Mouse (Mus musculus) left cerebral cortex, adult 9 months (tissue): Measurements from ENCODE around the gene Vps36.

Experiments
- DNase-seq, 2 experiments: peaks; one replicate each; pipeline ENCODE4 v3.0.0; 2022; ENCODE audit warnings: low spot score in 2 of 2

The Vps36 gene

DNA sequence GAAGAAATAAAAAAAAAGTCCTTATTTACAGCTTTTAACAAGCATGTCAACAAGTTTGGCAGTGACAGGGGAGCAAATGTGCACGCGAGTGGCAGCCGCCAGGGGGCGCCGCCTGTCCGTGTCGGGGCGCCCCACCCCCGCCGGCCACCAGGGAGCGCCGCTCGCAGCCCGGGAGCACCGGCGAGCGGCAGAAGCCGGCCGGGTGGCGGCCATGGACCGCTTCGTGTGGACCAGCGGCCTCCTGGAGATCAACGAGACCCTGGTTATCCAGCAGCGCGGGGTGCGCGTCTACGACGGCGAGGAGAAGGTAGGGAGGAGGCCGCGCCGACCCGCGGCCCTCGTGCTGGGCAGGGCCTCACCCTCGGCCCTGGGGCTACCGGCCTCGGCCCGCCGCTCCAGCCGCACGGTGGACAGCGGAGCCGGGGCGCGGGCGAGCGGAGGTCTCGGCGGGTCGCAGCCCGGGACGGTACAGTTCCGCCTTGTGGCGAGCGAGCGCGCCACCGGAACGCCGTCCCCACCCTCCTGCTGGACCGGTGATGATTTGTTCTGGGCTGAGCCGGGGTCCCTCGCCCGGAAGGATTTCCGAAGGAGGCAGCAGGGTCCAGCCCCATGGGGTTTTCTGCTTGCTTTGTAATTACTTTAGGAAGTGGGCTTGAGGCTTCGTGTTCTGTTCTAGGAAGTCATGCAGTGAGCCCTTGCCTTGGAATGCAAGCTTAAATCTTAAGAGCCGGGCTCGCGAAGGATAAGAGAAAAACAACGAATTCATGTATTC lies at the start of gene Vps36:
TSS of gene Vps36 (plus strand) at position 150 of the 772 bp plus-strand sequence.
- DNase-seq, result peak; percentile 52 to 86

DNA sequence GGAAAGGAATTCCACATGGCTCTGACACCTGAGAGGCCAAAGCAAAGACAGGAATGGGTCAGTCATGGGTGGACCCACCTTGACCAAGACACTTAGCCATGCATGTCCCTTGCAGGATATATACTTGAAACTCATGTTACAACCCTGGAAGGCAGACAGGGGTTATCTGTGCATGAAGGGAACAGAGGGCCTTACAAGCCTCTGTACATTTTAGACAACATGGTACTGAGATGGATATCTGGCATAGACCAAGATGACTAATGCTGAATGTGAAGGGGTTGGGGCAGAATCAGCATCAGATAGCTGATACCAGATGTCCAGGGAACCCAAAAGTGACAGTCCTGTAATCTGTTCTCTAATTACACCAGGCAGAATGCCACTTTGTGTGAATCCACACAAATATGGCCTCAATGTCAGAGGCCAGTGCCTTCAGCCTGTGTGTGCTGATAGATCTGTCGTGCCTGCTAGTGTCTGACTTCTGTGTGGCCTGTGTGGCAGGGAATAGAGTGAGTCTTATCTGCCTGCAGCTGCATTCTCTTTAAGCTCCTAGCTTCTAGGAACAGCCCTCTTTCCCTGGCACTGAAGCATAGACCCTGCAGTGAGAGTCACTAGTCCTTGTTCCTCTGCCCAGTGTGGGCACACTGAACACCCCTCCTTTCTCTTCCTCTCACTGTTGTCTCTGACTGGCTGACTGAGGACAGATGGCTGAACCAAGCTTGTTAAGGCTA lies 48.7 kb upstream of the Vps36 start:
- no peak for DNase-seq

GRCm38 (mm10) chr8:22145831-22146230 lies 46.8 kb upstream of the Vps36 start:
- no peak for DNase-seq

DNA sequence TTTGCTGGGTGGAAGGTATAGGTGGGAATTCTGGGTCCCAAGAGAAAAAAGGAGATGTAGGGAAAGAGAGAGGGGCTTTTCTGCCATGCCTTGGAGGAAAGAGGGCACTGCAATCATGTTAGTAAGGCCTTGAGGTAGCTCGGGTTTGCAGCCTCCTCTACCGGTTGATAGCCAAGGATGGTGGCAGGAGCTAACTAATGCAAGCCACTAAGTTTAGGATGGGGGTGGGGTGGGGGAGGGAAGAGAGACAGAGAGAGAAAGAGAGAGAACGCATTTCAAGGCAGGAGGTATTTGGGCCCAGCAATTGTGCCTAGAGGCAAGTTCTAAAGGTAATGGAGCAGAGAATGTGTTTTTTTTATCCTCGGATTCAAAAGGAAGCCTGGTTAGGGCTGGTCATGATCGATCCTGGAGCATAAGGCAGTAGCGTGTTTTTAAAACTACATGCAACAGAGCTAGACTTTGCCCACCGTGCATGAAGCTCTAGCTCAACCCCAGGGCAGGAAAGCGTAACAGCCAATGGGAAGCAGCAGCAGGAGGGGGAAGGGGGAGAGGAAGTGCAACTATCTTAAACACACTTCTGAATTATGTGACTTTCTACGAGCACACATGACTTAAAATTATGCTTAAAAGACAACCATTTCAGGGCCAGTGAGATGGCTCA lies 44.8 kb upstream of the Vps36 start:
- DNase-seq, result no peak

DNA sequence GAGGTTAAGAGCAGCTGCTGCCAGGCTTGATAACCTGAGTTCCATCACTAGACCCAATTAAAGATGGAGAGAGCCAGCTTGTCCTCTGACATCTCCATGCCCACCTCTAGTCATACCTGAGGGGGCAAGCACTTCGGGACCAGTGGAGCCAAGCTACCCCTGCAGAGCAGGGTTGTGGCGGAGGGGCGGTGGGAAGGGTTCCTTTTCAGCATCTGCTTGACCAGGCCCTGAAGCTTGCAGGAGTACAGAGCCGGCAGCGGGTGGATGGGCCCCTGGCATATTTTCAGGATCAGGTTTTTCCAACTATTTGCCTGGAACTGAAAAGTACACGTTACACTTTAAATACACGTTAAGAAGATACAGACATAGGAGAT lies 44.3 kb upstream of the Vps36 start:
- no peak for DNase-seq

DNA sequence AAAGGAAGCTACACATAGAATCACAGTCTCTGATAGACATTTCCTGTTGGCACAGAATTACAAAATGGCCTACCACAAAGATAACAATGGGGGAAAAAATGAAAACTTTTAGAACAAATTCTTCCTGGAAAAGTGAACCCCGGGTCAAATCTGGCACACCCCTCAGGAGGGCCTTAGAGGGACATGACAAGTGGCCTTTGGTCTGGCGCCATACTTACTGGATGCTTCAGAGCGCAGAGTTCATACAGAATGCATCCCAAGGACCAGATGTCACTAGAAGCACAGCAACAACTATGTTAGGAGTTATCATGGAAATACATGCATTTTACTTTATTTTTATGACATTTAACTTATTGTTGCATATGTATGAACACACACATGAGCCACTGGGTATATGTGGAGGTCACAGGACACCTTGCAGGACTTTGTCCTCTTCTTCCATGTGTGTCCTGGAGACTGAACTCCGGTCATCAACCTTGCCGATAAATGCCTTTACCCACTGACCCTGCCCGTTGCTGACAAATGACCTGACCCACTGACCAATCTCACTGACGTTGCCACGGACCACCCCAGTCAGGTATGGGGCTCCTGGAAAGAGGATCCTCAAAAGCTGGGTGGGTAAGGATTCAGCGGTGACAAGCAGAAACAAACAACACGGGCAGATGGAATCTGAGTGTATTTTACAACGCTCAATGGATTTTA lies 42.8 kb upstream of the Vps36 start:
- DNase-seq, result no peak

- no peak for DNase-seq
Observed at GRCm38 (mm10) chr8:22150345-22150663, 42.3 kb upstream of the Vps36 start.

DNA sequence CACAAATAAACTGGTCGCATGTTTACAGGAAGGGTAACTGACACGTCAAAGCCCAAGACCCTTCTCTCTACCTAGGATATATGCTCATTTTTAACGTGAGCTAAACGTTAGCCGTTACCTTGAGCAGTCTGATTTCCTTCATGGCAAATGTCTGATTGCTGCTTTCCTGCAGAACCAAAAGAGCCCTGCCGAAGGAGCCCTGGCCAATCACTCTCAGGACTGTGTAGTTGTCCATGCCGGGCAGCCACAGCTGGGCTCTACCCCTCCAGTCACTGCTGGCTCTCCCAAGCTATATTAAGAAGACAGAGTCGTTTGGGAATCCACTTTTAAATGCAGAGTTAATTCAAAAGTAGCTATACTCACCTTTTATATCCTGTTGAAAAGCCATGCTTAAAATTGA lies 30.4 kb upstream of the Vps36 start:
- no peak for DNase-seq

DNA sequence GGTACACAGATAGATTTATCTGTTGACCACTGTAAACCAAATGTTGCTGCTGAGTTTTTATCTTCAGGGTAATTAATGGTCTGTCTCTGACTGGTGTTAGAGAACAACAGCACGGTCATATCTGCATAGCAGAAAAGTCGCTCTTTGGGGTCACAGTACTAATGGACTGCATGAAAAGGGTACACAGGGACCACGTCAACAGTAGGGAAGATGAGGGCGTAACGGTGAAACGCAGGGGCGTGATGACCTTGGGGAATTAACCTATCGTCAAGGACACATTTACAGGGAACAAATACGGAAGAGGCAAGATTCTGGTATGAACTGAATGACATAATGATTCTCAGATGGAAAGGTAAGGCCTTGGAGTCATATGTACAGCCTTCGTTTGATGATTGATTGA lies 28.2 kb upstream of the Vps36 start:
- DNase-seq, result no peak

- no peak for DNase-seq
Observed at GRCm38 (mm10) chr8:22165251-22166079, 27.1 kb upstream of the Vps36 start.

- DNase-seq, result peak; percentile 39 to 73
Observed at GRCm38 (mm10) chr8:22166080-22166603, 26.5 kb upstream of the Vps36 start, which contains the start of gene Nek3. Gene Nek3, minus strand, starts transcription at chr8:22166435.

- peak in 1 of 2 experiments; percentile 34 for DNase-seq
Observed at GRCm38 (mm10) chr8:22169167-22169566, 23.4 kb upstream of the Vps36 start.

GRCm38 (mm10) chr8:22175966-22176365 lies 16.6 kb upstream of the Vps36 start:
- DNase-seq, result no peak

GRCm38 (mm10) chr8:22184884-22185283 lies 7.7 kb upstream of the Vps36 start:
- DNase-seq, result no peak

GRCm38 (mm10) chr8:22185431-22186397 lies 6.9 kb upstream of the Vps36 start, which contains the start of gene Ckap2:
Gene Ckap2, minus strand, starts transcription at chr8:22185819.
- peak; percentile 33 to 77 for DNase-seq

DNA sequence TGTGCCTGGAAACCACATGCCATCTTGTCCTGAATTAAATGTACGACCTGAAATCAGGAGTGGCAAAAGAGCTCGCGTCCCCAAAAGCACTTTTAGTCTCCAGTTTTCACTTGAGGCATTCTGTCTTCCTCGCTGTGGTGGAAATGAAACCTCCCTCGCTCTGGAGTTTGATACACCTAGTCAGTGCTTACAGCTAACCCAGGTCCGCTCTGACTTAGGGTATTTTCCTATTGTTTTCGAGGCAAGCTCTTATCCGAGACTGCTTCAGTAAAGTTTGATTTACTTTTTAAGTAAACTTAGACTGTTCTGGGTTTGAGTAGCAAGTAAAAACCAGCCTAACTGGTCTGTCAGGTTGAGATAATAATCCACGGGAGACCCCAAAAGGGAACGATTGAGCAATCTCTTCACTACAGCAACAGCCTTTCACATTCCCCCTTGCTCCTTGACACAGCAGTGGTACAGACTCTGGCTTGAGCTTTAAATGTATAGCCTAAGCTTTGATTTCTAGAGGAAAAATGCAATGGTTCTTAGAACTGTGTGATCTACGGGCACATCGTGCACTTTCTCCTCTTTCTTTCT lies 912 bp downstream of the Vps36 start:
- DNase-seq, result no peak

- DNase-seq, result no peak
Observed at GRCm38 (mm10) chr8:22197914-22198313, 5.3 kb downstream of the Vps36 start.

DNA sequence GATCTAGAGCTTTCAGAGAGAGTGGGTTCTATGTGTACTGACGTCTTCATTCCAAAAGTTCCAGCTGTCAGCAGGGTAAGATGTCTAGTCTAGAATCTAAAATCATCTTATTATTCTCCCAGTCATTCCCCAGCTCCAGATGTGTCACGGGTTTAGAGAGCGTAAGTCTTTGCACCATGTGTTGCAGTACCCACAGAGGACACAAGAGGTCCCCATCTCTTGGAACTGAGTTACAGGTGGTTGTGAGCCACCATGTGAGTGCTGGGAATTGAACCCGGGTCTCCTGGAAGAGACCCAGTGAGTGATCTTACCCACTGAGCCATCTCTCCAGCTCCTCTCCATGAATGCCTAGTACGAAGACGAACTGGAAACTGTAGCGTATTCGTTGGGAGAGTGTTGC lies 6.9 kb downstream of the Vps36 start:
- DNase-seq, result no peak

GRCm38 (mm10) chr8:22207535-22207934 lies 14.9 kb downstream of the Vps36 start:
- DNase-seq, result no peak
